Mouse (Mus musculus) midbrain, embryonic 16.5 days (tissue): ENCODE results near the gene Anks3. TPM values are rescaled to one million over a fixed set of nuclear protein-coding genes. Genes with fewer than 3 reads are reported as not detected.

ENCODE experiments used
- ATAC-seq: fragments of 200-750 bp; cut with Nextera tagmentation; 2 replicates; pipeline ENCODE4 v1.8.0; 2017; ENCODE audit warnings: moderate TSS enrichment
- H3K27ac ChIP-seq: fragments of 300-500 bp; sonication (generic); 2 replicates; pipeline ENCODE4 v1.5.1; 2014; ENCODE audit warnings: mild to moderate bottlenecking, low read length, mixed read lengths
- H3K27me3 ChIP-seq: fragments of 300-500 bp; sonication (generic); 2 replicates; pipeline ENCODE4 v1.6.1; 2014; ENCODE audit warnings: low read depth, low read length, mixed read lengths; ENCODE audit not compliant: control insufficient read depth, insufficient read depth
- H3K36me3 ChIP-seq: fragments of 300-500 bp; sonication (generic); 2 replicates; pipeline ENCODE4 v1.6.1; 2014; ENCODE audit warnings: mild to moderate bottlenecking, low read length, moderate library complexity, mixed read lengths; ENCODE audit not compliant: control insufficient read depth, insufficient read depth
- H3K4me1 ChIP-seq: fragments of 300-500 bp; sonication (generic); 2 replicates; pipeline ENCODE4 v1.6.1; 2014; ENCODE audit warnings: mild to moderate bottlenecking, low read length, mixed read lengths; ENCODE audit not compliant: control insufficient read depth, insufficient read depth
- H3K4me2 ChIP-seq: fragments of 300-500 bp; sonication (generic); 2 replicates; pipeline ENCODE4 v1.6.1; 2014; ENCODE audit warnings: mild to moderate bottlenecking, low read length, mixed read lengths
- H3K4me3 ChIP-seq: fragments of 300-500 bp; sonication (generic); 2 replicates; pipeline ENCODE4 v1.5.1; 2014; ENCODE audit warnings: low read depth, mild to moderate bottlenecking, low read length, moderate library complexity, mixed read lengths
- H3K9ac ChIP-seq: fragments of 300-500 bp; sonication (generic); 2 replicates; pipeline ENCODE4 v1.6.1; 2014; ENCODE audit warnings: low read depth, low read length, mixed read lengths
- H3K9me3 ChIP-seq: fragments of 300-500 bp; sonication (generic); replicated peaks from 2 replicates; pipeline ENCODE4 v1.6.1; 2014; ENCODE audit warnings: mild to moderate bottlenecking, low read length, mixed read lengths; ENCODE audit not compliant: control insufficient read depth, poor library complexity, severe bottlenecking
- WGBS: fragments of 180-500 bp; shearing (Covaris S2); extraction: QIAGEN DNeasy Blood & Tissue Kit; methylation state at CpG from one replicate; pipeline ENCODE4 v1.1.7; 2014; 5-methylcytosine and 5-hydroxymethylcytosine counted together
- polyA plus RNA-seq: library from polyadenylated mRNA; unstranded; fragments of >200 nt; fragmentation: Nextera tagmentation; extraction: Ambion mirVana; gene quantifications from 2 replicates; pipeline ENCODE4 v1.2.1, GENCODE M21; 2015

Gene Anks3
- polyA plus RNA-seq, 1 experiment from 2014 or later, result 75.1 TPM

DNA sequence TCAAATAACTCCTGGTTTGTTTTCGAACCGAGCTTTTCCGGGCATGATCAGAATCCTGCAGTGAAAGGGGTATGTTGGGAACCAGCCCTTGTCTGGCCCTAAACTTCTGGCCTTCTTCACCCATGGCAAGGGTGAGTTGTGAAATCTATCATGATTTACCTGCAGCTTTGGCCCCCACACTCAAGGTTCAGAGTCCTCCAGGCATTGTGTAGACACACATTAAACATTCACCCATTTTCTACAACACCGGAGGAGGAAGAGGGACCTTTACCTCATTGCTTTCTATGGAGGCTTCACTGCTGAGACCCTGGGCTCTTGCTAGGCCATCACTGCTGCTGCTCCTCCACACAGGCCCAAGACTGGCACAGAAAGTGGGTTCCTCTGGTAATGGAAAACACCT is 16.6 kb downstream of the Anks3 start:
- 85% methylated on average over 4 of the region's 4 CpGs for WGBS
- Histone ChIP-seq H3K4me3 (no peak overlapping the region), H3K27me3 (no peaks in the 10 kb centered on the region), H3K4me1 (no peaks in the 10 kb centered on the region), H3K9ac (no peak overlapping the region), H3K4me2 (no peak overlapping the region), H3K36me3 (peaks cover 41% of the 10 kb centered on the region), H3K27ac (no peak overlapping the region), H3K9me3 (no peaks in the 10 kb centered on the region)
- ATAC-seq, result no peak

DNA sequence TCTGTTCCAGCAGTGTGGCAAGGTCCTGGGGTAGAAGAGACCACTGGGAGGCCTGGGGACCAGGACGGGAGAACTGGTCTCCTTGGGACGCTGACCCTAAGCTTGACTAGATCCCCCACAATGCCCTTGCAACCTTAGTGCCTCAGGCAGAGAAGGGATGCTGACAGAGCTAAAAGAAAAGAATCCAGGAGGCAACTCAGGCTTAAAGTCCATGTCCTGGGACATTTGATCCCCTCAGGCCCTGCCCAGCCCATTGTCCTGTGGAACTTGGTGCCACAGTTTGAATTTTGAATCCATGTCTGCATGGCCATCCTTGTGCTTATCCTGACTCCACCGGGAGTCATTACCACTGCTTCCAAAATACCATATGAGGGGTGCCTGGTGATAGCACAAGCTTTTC is 17.9 kb downstream of the Anks3 start:
- no peaks in the 10 kb centered on the region for H3K9me3 ChIP-seq
- 91% methylated on average over 3 of the region's 3 CpGs for WGBS
- peaks cover 33% of the 10 kb centered on the region for H3K36me3 ChIP-seq
- ATAC-seq, result no peak
- H3K9ac ChIP-seq, result no peak overlapping the region
- H3K4me2 ChIP-seq, result no peak overlapping the region
- no peak overlapping the region for H3K4me3 ChIP-seq
- H3K4me1 ChIP-seq, result no peaks in the 10 kb centered on the region
- no peak overlapping the region for H3K27ac ChIP-seq
- H3K27me3 ChIP-seq, result no peaks in the 10 kb centered on the region

DNA sequence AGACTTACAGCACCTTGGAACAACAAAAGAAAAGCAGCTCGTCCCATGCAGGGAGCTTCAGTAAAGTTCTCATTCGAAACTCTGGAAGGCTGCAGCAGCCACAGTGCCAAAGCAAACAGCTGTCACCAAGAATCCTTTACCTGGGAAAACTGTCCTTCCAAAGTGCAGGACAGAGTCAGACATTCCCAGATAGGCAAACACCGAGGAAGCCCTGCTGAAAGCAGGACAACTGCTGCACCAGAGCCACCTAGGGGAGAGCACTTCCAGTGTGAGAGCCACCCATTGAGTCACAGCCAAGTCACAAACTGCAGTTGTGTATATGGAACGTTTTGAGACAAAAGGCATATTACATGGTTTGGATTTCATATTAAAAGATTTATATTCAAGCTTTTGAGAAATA is 18.6 kb downstream of the Anks3 start:
- 83% methylated on average over 4 of the region's 4 CpGs for WGBS

DNA sequence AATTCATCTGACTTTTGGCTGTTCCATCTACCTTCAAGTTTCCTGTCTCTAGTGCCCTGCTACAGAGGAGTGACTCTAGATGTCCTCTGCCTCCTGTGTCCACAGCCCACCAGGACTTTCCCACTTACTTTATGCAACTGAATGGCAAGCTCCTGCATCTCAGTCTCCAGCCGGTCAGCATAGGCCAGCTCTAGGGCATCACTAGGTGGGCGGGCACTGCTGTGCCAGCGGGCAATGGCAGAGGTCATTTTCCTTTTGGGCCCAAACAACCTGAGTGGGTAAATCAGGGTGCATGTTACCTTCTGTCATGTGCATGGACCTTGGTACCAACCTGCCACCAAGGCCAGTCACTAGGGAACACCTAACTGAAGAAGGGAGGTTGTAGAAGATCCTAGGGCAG is 20.6 kb downstream of the Anks3 start:
- Histone ChIP-seq H3K4me2 (no peak overlapping the region), H3K9me3 (no peaks in the 10 kb centered on the region), H3K27me3 (no peaks in the 10 kb centered on the region), H3K27ac (no peak overlapping the region), H3K4me3 (no peak overlapping the region), H3K9ac (no peak overlapping the region), H3K36me3 (peaks cover 27% of the 10 kb centered on the region), H3K4me1 (peaks cover 12% of the 10 kb centered on the region; the same call in 1 of the 2 replicates)
- ATAC-seq, result no peak
- 89% methylated on average over 3 of the region's 3 CpGs for WGBS

More for the DNA sequence above, 18.6 kb downstream of the Anks3 start:
- H3K4me2 ChIP-seq, result no peak overlapping the region
- H3K4me1 ChIP-seq, result peaks cover 1% of the 10 kb centered on the region; the same call in 1 of the 2 replicates
- H3K9me3 ChIP-seq, result no peaks in the 10 kb centered on the region
- H3K27ac ChIP-seq, result no peak overlapping the region
- H3K27me3 ChIP-seq, result no peaks in the 10 kb centered on the region
- peaks cover 32% of the 10 kb centered on the region for H3K36me3 ChIP-seq
- H3K4me3 ChIP-seq, result no peak overlapping the region
- H3K9ac ChIP-seq, result no peak overlapping the region
- no peak for ATAC-seq

DNA sequence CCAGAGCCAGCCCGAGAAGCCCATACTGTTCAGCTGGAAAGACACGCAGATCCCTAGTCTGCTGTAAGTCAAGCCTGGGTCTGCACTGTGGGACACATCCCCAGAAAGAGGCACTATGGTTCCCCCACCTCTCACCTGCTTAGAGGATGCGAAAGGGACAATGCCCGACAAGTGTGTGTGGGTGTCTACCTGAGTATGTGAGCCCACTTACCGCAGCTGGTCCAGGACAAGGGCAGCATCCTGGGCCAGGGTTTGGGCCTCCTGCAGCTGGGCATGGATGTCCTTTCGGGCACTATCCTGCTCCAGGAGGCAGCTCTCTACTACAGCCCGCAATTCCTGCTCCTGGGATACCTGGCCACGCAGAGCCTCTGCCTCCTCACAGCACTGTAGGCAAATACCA is 21.1 kb downstream of the Anks3 start:
- peaks cover 22% of the 10 kb centered on the region for H3K36me3 ChIP-seq
- no peak overlapping the region for H3K9ac ChIP-seq
- H3K27me3 ChIP-seq, result no peaks in the 10 kb centered on the region
- peaks cover 15% of the 10 kb centered on the region; the same call in 1 of the 2 replicates for H3K4me1 ChIP-seq
- no peak for ATAC-seq
- H3K27ac ChIP-seq, result no peak overlapping the region
- no peak overlapping the region for H3K4me2 ChIP-seq
- WGBS, result 95% methylated on average over 8 of the region's 8 CpGs
- H3K4me3 ChIP-seq, result no peak overlapping the region
- no peaks in the 10 kb centered on the region for H3K9me3 ChIP-seq

DNA sequence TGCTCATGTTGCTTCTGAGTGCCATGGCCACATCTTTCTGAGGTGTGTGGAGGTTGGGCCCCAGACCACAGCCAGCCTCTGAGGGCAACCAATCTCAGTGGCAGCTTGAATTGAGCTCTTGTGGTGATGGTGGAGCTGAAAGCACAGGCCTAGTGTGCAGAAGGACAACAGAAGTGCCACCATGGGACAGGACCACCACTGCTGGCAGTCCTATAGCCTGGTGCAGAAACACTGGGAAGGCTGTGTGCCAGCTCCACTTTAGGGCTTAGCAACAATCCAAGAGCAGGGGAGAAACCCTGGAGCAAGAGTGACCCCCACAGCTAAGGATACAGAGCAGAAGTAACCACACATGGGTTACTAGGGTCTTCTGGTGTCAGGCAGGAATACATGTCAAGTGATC is 23.0 kb downstream of the Anks3 start:
- peaks cover 15% of the 10 kb centered on the region; the same call in 1 of the 2 replicates for H3K4me1 ChIP-seq
- no peak overlapping the region for H3K27ac ChIP-seq
- no peak overlapping the region for H3K9ac ChIP-seq
- H3K4me2 ChIP-seq, result no peak overlapping the region
- H3K9me3 ChIP-seq, result no peaks in the 10 kb centered on the region
- no peak overlapping the region for H3K4me3 ChIP-seq
- no peaks in the 10 kb centered on the region for H3K27me3 ChIP-seq
- H3K36me3 ChIP-seq, result peaks cover 13% of the 10 kb centered on the region
- no peak for ATAC-seq

DNA sequence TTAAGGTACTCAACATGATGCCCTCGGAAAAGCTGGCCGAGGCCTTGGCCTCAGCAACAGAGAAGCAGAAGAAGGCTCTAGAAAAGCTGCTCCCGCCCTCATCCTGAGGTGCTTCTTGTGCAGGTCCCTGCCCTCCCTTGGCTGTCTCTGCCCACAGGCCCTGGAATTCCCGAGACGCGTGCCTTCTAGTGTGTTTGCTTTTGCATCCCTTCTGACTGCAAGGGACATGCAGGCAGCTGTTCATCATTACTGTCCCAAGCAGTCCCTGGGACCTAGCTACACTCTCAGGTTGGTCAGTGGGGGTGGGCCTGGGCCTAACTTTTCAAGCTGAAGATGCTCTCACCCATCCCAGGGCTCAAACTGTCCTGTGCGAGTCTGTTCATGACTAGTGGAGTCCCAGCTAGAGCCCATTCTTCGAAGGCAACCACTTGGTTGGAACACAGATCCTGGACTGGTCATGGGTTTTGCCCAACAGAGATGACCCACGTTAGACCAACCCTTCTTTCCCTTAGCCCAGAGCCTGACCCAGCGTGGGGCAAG is 23.6 kb downstream of the Anks3 start:
- Histone ChIP-seq H3K36me3 (peaks cover 8% of the 10 kb centered on the region), H3K27me3 (no peaks in the 10 kb centered on the region), H3K4me2 (peak overlapping the region; percentile 79), H3K4me1 (peaks cover 15% of the 10 kb centered on the region; the same call in 1 of the 2 replicates), H3K4me3 (no peak overlapping the region), H3K9ac (no peak overlapping the region), H3K27ac (no peak overlapping the region), H3K9me3 (no peaks in the 10 kb centered on the region)
- WGBS, result 93% methylated on average over 10 of the region's 10 CpGs
- no peak for ATAC-seq

DNA sequence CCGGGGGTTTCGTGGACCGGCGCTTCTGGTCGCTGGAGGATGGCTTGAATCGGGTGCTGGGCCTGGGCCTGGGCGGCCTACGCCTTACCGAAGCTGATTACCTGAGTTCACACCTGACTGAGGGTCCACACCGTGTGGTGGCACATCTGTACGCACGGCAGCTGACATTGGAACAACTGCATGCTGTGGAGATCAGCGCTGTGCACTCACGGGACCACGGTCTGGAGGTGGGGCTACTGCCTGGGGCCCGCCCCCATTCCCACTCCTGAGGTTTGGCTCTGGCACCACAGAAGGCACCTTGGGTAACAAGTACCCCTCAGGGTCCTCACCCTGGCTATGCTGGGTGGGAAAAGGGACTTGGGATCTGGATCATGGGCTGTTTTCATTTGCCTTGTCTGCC is 24.6 kb downstream of the Anks3 start:
- Histone ChIP-seq H3K4me2 (peak overlapping the region; percentile 79), H3K27ac (peak overlapping the region; percentile 84), H3K27me3 (no peaks in the 10 kb centered on the region), H3K9me3 (no peaks in the 10 kb centered on the region), H3K36me3 (peaks cover 7% of the 10 kb centered on the region), H3K4me3 (peak overlapping the region; percentile 73), H3K4me1 (peaks cover 15% of the 10 kb centered on the region; the same call in 1 of the 2 replicates), H3K9ac (peak overlapping the region; percentile 90)
- WGBS, result 2% methylated on average over 16 of the region's 16 CpGs
- ATAC-seq, result peak; percentile 81

DNA sequence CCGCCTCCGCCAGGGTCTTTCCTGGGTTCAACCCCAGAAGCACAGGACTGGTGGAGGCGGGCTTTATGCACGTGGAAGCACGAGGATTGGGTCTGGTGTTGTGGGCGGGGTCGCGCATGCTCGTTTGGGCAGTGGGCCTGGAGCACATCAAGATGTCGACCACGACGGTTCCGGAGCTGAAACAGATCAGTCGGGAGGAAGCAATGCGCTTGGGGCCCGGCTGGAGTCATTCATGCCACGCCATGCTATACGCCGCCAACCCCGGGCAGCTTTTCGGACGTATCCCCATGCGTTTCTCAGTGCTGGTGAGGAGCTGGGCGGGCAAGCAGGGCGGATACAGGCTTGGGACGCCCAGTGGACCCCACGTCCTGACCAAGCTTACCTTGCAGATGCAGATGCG is 25.0 kb downstream of the Anks3 start:
- Histone ChIP-seq H3K9ac (peak overlapping the region; percentile 90), H3K4me1 (peaks cover 15% of the 10 kb centered on the region; the same call in 1 of the 2 replicates), H3K4me3 (peak overlapping the region; percentile 73), H3K4me2 (peak overlapping the region; percentile 79), H3K27me3 (no peaks in the 10 kb centered on the region), H3K27ac (peak overlapping the region; percentile 84), H3K9me3 (no peaks in the 10 kb centered on the region), H3K36me3 (peaks cover 7% of the 10 kb centered on the region)
- peak; percentile 97 for ATAC-seq
- under 1% methylated on average over 28 of the region's 28 CpGs for WGBS
